In the genomic region with DNA sequence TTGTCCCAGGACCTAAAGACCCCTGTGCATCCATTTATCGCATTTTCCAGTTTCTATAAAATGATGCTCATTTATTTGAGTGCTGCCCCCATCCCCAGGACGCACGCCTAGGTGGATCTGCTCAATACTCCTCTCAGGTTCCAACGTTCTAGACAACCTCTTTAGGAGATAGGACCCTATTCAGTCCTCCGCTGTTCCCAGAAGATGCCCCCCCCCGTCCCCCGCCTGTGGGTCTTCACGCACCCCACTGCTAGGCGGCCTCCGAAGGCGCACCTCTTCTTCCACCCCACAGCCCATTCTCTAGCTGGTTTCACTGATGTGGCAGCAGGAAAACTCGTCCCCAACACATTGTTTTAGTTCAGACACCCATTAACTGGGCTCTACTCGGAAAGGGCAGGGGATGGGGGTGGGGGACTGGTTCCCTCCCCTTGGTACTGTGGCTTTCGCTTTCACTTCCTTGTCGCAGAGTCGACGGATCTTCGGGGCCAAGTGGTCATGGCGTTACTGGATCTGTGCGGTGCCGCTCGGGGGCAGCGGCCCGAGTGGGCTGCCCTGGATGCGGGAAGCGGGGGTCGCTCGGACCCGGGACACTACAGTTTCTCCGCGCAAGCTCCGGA, we compare ENCODE assay signal across 7 mouse cellular contexts. TPM values are rescaled to one million over a fixed set of nuclear protein-coding genes. Genes with fewer than 3 reads are reported as not detected.
A peak's percentile ranks its signal among the peaks of the same experiment; 100 is the strongest.
DNase-seq lines count a peak whose midpoint lies in the region; ATAC-seq and TF ChIP-seq lines count a peak whose summit lies in the region.

No protein-coding gene starts in this region.

- no peaks in the 10 kb centered on the region for H3K36me3 ChIP-seq in heart, embryonic 12.5 days
- no peaks in the 10 kb centered on the region for H3K36me3 ChIP-seq in kidney, embryonic 14.5 days (ENCODE audit: control insufficient read depth, insufficient read depth, low read length)

- no peak for TF ChIP-seq CTCF in bone marrow macrophage, adult 2 months (IDR thresholded peaks at IDR 0.05; ENCODE audit: low read depth, low read length)

- no peaks in the 10 kb centered on the region for H3K9me3 ChIP-seq in heart, embryonic 12.5 days (replicated peaks)
- no peaks in the 10 kb centered on the region for H3K9me3 ChIP-seq in kidney, embryonic 14.5 days (ENCODE audit: control insufficient read depth, low read length)

- peak; percentile 67 for DNase-seq in MN1 (ENCODE audit: low spot score)
- DNase-seq in lung, postnatal 14 days = peak; percentile 69
- DNase-seq in spleen, postnatal 10 days (ENCODE audit: low spot score in 2 of 2) = peak; percentile 54 to 79
- no peak for DNase-seq in frontal cortex, postnatal 14 days (ENCODE audit: low spot score in 2 of 2)

- 3% methylated on average over 32 of the region's 32 CpGs for WGBS in heart, embryonic 12.5 days
- WGBS in kidney, embryonic 14.5 days = 2% methylated on average over 32 of the region's 32 CpGs

- H3K9ac ChIP-seq in heart, embryonic 12.5 days = peak overlapping the region; percentile 16; the same call in 1 of the 2 replicates
- peak overlapping the region; percentile 25; the same call in 1 of the 2 replicates for H3K9ac ChIP-seq in kidney, embryonic 14.5 days (ENCODE audit: low read depth, low read length)

- no peak for ATAC-seq in heart, embryonic 12.5 days (ENCODE audit: insufficient number of reproducible peaks, low FRiP score)
- ATAC-seq in kidney, embryonic 14.5 days (ENCODE audit: low FRiP score, low TSS enrichment) = no peak

- peak overlapping the region; percentile 40 for H3K27ac ChIP-seq in bone marrow macrophage, adult 2 months (ENCODE audit: insufficient read depth, low read depth, low read length)
- no peak overlapping the region for H3K27ac ChIP-seq in heart, embryonic 12.5 days (ENCODE audit: poor library complexity, severe bottlenecking)
- H3K27ac ChIP-seq in kidney, embryonic 14.5 days (ENCODE audit: low read depth, low read length) = no peak overlapping the region

- TF ChIP-seq POLR2A in bone marrow macrophage, adult 2 months (IDR thresholded peaks at IDR 0.05; ENCODE audit: borderline replicate concordance, low read depth, low read length) = no peak

- peak overlapping the region; percentile 97 for H3K4me3 ChIP-seq in bone marrow macrophage, adult 2 months (ENCODE audit: insufficient read depth, low read length)
- H3K4me3 ChIP-seq in heart, embryonic 12.5 days = peak overlapping the region; percentile 56
- peak overlapping the region; percentile 33 for H3K4me3 ChIP-seq in kidney, embryonic 14.5 days (ENCODE audit: low read length)

- peaks cover 89% of the 10 kb centered on the region for H3K27me3 ChIP-seq in heart, embryonic 12.5 days (replicated peaks)
- peaks cover 64% of the 10 kb centered on the region for H3K27me3 ChIP-seq in kidney, embryonic 14.5 days (ENCODE audit: control insufficient read depth, insufficient read depth, low read length)

- H3K4me2 ChIP-seq in heart, embryonic 12.5 days = peak overlapping the region; percentile 84
- peak overlapping the region; percentile 56 for H3K4me2 ChIP-seq in kidney, embryonic 14.5 days (replicated peaks; ENCODE audit: low read depth, low read length)

- H3K4me1 ChIP-seq in bone marrow macrophage, adult 2 months (ENCODE audit: control insufficient read depth, insufficient read depth, low read length) = peaks cover 6% of the 10 kb centered on the region
- H3K4me1 ChIP-seq in heart, embryonic 12.5 days (replicated peaks) = peaks cover 11% of the 10 kb centered on the region
- H3K4me1 ChIP-seq in kidney, embryonic 14.5 days (ENCODE audit: control insufficient read depth, insufficient read depth, low read length) = no peaks in the 10 kb centered on the region

RNA-seq across cellular contexts. Expression of gene Psmb8, which starts 0.5 kb away (rescaled TPM):
- 201 and 204 TPM in 2 replicates for polyA plus RNA-seq in bone marrow macrophage, adult 2 months (2012; ENCODE audit: insufficient read depth, insufficient read length, missing spikeins)
- polyA plus RNA-seq in heart, embryonic 12.5 days (2016; fragmentation: Nextera tagmentation; extraction: Ambion mirVana) = 1.9 and 2.0 TPM in 2 replicates
- 4.3 and 4.8 TPM in 2 replicates for polyA plus RNA-seq in kidney, embryonic 14.5 days (2014; fragmentation: Nextera tagmentation; extraction: Ambion mirVana)

RNA-seq across cellular contexts. Expression of gene Tap2, which starts 5.3 kb away (rescaled TPM):
- 51.8 and 56.6 TPM in 2 replicates for polyA plus RNA-seq in bone marrow macrophage, adult 2 months (2012; ENCODE audit: insufficient read depth, insufficient read length, missing spikeins)
- 1.3 and 1.7 TPM in 2 replicates for polyA plus RNA-seq in heart, embryonic 12.5 days (2016; fragmentation: Nextera tagmentation; extraction: Ambion mirVana)
- 1.2 and 1.8 TPM in 2 replicates for polyA plus RNA-seq in kidney, embryonic 14.5 days (2014; fragmentation: Nextera tagmentation; extraction: Ambion mirVana)

RNA-seq across cellular contexts. Expression of gene Psmb9, which starts 10.4 kb away (rescaled TPM):
- polyA plus RNA-seq in bone marrow macrophage, adult 2 months (2012; ENCODE audit: insufficient read depth, insufficient read length, missing spikeins) = 134 TPM in 2 replicates
- 0.59 and 0.91 TPM in 2 replicates for polyA plus RNA-seq in heart, embryonic 12.5 days (2016; fragmentation: Nextera tagmentation; extraction: Ambion mirVana)
- 2.1 and 3.4 TPM in 2 replicates for polyA plus RNA-seq in kidney, embryonic 14.5 days (2014; fragmentation: Nextera tagmentation; extraction: Ambion mirVana)

RNA-seq across cellular contexts. Expression of gene Tap1, which starts 10.7 kb away (rescaled TPM):
- 56.2 and 60.8 TPM in 2 replicates for polyA plus RNA-seq in bone marrow macrophage, adult 2 months (2012; ENCODE audit: insufficient read depth, insufficient read length, missing spikeins)
- 1.1 TPM in 2 replicates for polyA plus RNA-seq in heart, embryonic 12.5 days (2016; fragmentation: Nextera tagmentation; extraction: Ambion mirVana)
- 1.9 and 2.9 TPM in 2 replicates for polyA plus RNA-seq in kidney, embryonic 14.5 days (2014; fragmentation: Nextera tagmentation; extraction: Ambion mirVana)

RNA-seq across cellular contexts. Expression of gene H2-Ob, which starts 40.7 kb away (rescaled TPM):
- polyA plus RNA-seq in bone marrow macrophage, adult 2 months (2012; ENCODE audit: insufficient read depth, insufficient read length, missing spikeins) = 1.9 and 2.0 TPM in 2 replicates
- 0.15 TPM in 1 of 2 replicates, not detected in the other for polyA plus RNA-seq in heart, embryonic 12.5 days (2016; fragmentation: Nextera tagmentation; extraction: Ambion mirVana)
- not detected in 2 replicates for polyA plus RNA-seq in kidney, embryonic 14.5 days (2014; fragmentation: Nextera tagmentation; extraction: Ambion mirVana)

Comparison
In these comparisons a context has a peak if more than half of its experiments do, and no peak if none do; other contexts are left out.
1. DNase-seq: peak in MN1 (single experiment), lung, postnatal 14 days (single experiment) and spleen, postnatal 10 days (2 of 2); none in frontal cortex, postnatal 14 days (0 of 2).
2. H3K4me3 ChIP-seq: peak in every context shown above with its lines; median percentile 97 in bone marrow macrophage, adult 2 months; 56 in heart, embryonic 12.5 days; 33 in kidney, embryonic 14.5 days.
3. RNA of gene Psmb8, which starts 0.5 kb away (polyA plus RNA-seq): 201 to 204 TPM in bone marrow macrophage, adult 2 months; 4.3 to 4.8 TPM in kidney, embryonic 14.5 days and 1.9 to 2.0 TPM in heart, embryonic 12.5 days; every median in the first group is over 10 times any median in the second.
4. RNA of gene Tap2, which starts 5.3 kb away (polyA plus RNA-seq): 51.8 to 56.6 TPM in bone marrow macrophage, adult 2 months; 1.3 to 1.7 TPM in heart, embryonic 12.5 days and 1.2 to 1.8 TPM in kidney, embryonic 14.5 days; every median in the first group is over 10 times any median in the second.
5. RNA of gene Psmb9, which starts 10.4 kb away (polyA plus RNA-seq): 134 TPM in bone marrow macrophage, adult 2 months; 2.1 to 3.4 TPM in kidney, embryonic 14.5 days and 0.59 to 0.91 TPM in heart, embryonic 12.5 days; every median in the first group is over 10 times any median in the second.